Mouse (Mus musculus): ENCODE results near the gene A930017K11Rik.

Gene A930017K11Rik

GRCm38 (mm10) chr17:25958771-25959494, 6.6 kb upstream of the A930017K11Rik start:
- no peak for DNase-seq

GRCm38 (mm10) chr17:25957586-25958051, 5.3 kb upstream of the A930017K11Rik start:
- DNase-seq, result no peak

DNA sequence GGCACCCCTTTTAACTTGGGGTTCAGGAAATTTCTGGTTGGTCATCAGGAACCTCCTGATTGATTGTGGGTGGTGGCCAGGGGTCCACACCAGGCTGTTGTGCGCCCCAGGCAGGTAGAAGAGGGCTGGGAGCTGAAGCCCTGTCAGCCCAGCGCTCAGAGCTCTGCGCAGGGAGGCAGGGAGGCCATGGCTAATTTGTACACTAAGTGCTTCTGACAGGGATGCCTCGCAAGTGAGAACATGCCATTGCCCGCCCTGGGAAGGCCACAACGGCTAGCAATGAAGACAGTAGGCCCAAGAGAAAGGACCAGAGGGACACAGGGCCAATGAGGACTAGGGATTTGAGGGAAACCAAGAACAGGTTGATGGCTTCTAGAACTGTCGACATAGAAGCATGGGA, 4.3 kb upstream of the A930017K11Rik start:
- no peak for DNase-seq

DNA sequence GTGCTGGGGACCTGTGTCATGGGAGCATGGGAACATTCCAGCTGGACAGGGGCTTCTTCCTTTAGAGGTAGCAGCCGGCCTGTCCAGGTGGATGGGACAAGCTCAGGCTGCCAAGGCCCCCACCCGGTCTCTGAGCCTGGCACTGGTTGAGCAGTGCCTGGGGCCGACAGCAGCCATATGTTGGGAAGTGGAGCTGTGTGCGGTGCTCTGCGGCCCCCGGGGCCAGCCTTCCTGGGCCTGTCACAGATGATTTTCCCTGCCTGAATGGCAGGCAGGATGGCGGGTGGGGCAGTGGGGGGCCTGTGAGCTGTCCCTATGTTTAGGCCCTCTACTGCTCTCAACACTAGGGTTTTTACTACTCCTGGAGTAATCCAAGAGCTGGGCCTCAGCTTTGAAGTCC, 3.8 kb upstream of the A930017K11Rik start:
- no peak for DNase-seq

GRCm38 (mm10) chr17:25955736-25956135, 3.4 kb upstream of the A930017K11Rik start:
- no peak for DNase-seq

DNA sequence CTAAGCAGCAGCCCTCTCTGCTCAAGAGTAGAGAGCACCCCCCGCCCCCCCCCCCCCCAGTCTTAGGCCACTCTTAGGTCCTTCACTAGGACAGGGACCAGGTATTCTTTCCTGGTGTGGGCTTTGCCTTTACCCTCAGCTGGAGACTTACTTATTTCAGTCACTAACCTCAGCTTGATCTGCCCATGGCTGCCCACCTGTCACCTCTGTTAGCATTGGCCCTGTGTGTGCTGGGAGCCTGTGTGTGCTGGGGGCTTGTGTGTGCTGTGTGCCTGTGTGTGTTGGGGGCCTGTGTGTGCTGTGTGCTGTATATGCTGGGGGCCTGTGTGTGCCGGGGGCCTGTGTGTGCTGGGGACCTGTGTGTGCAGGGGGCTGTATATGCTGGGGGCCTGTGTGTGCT, 2.3 kb upstream of the A930017K11Rik start:
- no peak for DNase-seq

DNA sequence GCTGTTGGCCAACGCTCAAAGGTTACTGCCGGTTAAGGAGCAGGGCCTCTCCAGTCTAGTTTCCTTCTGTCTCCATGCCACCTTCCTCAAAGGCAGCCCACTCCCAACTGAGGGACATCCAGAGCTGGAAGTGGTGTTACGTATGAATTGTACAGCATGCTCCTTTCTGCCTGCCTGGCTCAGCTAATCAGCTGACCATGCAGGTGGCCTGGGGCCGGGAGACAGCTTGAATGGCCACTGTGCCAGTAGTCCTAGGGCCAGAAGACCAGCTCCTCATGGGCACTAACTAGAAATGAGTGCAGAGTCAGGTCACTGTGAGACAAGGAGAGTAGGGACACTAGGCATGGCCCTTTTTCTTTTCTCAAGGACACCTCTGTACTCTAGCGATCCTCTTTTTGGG, 796 bp upstream of the A930017K11Rik start:
- DNase-seq, result no peak

- no peak for DNase-seq
Measured at GRCm38 (mm10) chr17:25951225-25951802, 1.1 kb downstream of the A930017K11Rik start.

GRCm38 (mm10) chr17:25950706-25951105, 1.7 kb downstream of the A930017K11Rik start:
- no peak for DNase-seq

GRCm38 (mm10) chr17:25949981-25950380, 2.4 kb downstream of the A930017K11Rik start:
- DNase-seq, result no peak

DNA sequence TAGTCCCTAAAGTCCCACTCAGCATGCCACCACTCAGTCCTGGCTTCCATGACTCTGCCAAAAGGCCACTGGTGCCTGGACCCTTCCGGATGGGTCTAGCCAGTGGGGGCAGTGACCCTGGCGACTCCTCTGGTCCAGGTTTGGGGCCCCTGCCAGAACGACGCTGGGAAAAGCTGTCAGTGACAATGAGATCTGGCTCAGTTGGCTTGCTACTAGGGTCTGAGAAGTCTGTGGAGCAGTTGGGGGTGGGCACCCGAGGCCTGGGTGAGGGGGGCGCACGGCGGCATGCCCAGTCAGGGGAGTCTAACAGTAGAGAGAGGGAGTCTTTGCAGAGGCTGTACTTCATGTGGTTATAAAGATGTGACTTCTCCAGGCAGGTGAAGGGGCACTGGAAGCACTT, 4.3 kb downstream of the A930017K11Rik start:
- no peak for DNase-seq

- no peak for DNase-seq
Measured at GRCm38 (mm10) chr17:25947576-25947975, 4.8 kb downstream of the A930017K11Rik start.

- no peak for DNase-seq
Measured at GRCm38 (mm10) chr17:25946891-25947290, 5.5 kb downstream of the A930017K11Rik start.

DNA sequence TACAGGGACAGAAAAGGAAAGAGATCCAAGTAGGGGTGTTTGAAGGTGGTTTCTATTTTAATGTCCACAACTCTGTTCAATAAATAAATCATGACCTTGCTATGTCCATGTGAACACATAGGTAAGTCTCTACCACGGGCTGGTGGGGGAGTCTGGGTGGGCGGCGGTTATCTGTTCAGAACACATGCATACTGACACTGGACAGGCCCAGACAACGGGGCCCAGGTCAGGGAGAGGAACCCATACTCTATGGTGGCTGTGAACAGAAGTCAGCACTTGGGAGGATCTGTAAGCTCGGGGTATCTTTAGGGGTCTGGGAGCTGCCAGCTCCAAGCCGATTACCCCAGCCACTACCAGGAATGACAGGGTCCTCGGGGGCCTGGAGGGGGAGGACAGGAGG, 6.0 kb downstream of the A930017K11Rik start:
- no peak for DNase-seq

DNA sequence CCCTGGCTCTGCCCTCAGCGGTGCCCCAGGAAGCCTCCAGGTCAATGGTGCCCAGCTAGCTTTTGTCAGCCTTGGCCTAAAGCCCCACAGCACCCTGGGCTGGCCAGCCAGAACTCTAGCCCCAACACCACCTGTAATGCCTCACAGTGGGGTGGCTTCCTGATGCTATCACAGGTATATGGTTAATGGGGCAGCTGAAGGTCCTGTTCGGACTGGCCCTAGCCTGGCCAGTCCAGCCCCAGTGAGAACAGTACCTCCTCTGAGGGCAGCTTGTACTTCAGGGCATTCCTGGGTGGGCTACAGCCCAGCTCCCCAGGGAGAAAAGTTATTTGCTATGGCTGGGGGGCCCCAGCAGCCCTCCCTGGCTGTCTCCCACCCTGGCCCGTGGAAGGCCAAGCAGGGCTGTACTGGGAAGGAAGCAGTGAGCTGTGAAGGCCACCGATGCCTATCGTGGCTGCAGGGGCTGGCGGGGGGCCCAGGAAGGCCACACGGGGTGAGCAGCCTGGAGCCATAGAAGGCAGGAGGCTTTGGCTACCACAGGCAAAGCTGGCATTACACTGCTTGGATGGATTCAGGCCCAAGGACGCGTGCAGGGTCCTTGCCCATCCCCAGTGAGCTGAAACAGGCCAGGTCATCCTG, 6.7 kb downstream of the A930017K11Rik start:
- peak; percentile 65 for DNase-seq

DNA sequence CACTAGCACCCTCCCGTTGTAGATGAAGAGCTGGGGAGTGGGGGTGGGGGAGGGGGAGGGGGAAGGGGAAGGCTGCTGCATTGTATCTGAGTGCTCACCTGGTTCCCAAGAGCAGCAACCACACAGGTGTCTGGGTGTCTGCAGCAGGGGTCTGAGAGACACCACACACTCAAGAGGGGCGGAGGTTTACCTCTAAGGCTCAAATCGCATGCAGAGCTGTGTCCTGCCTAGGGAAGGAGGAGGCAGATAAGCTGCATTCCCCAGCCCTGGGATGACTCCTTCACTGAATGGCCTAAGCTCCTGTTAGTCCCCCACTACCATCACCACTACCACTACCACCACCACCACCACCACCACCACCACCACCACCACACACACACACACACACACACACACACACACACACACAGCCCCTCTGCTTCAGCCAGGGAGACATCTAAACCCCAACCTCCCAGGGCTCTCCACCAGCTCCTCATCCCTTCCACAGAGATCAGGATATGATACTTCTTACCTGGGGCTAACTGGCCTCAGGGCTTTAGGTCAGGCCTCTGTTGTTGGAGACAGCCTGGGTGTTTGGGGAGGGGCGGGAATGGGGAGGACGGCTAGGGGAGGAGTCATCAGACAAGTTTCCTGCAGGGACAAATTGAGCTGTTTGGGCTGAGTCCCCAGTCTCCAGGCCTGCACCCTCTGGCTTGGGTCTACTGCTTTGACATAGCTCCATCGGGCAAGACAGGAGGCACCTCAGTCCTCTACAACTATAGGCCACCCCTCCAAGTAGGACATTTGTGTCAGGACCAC, 7.8 kb downstream of the A930017K11Rik start, which contains the start of the genes Pigq and Nhlrc4:
Pigq (minus strand) TSS at position 571 of the 798 bp plus-strand sequence.
Nhlrc4 (minus strand) TSS at position 596 of the 798 bp plus-strand sequence.
- DNase-seq, result no peak

- no peak for DNase-seq
Measured at GRCm38 (mm10) chr17:25943769-25944168, 8.6 kb downstream of the A930017K11Rik start.

GRCm38 (mm10) chr17:25943221-25943620, 9.1 kb downstream of the A930017K11Rik start:
- no peak for DNase-seq

DNA sequence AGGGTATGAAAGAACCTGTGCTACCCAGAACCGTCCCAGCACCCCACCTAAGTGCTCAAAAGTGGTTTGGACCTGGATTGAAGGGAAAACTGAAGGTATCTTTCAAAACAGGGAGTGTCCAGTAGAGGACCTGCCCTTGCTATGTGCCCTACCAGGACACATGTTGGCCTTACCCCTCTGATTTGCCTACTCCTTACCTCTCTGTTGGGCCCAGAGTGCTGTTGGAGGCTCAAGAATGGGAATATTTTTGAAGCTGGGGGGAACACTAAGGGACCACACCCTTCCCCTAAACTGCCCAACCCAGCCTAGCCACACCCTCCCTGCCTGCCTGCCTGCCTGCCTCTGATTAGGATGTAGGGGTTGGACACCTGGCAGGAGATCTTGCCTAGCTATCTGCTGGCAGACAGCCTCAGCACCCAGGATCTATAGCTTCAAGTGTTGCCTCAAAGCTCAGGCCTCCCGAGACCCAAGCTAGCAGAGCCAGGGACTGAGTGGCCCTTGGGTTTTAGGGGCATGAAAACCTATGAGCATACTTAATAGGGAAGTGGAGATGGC, 9.7 kb downstream of the A930017K11Rik start:
- no peak for DNase-seq

DNA sequence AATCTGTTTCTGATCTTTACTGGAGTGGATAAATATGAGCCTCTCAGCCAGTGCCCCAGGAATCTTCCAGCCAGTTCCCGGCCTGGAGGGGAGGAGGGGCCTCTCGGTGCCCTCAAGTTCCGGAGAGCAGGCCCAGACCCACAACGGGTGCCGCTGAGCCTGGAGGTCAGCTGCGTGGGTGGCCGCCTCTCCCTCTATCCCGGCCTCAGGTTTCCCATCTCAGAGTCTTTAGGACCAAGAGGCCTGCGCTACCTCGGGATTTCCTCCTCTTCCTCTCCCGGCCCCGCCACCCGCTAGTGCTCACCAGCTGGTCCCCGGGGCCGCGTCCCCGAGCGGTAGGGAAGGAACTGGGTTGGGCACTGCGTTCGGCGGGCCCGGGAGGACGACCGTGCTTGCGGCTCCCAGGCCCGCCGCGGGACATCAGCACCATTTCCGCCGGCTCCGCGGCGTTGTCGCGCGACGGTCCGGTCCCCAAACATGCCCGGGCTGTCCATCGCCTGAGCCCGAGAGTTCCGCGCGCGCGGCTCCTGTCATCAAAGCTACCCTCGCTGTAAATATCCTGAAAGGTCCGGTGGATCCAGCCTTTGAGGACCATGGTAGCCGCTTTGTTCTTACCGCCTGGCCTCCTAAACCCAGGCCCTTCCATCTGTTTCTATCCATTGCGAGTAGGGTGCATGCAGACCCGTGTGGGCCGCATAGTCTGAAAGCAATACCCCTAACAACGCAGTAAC, 10.7 kb downstream of the A930017K11Rik start:
- DNase-seq, result peak; percentile 89

GRCm38 (mm10) chr17:25934526-25934925, 17.8 kb downstream of the A930017K11Rik start:
- DNase-seq, result no peak

DNA sequence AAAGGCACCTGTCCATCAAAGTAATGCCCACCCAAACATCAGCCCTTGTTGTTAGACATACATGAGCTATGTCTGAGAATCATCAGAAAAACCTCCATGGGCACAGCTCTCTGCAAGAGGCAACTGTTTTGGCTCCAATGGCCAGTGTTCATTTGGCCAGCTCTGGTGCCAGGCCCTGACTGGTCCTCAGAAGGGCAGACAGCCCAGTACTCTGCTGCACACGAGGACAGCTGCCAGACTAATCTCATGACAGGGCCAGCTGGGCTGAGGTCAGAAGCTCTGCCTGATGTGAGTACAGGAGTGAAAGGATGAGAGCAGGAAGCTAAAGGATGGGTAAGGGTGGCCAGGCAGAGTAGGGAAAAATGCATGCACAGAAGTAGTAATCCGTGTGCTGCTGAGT, 27.0 kb downstream of the A930017K11Rik start:
- no peak for DNase-seq

Data from kidney, postnatal 10 days (tissue).